Mouse (Mus musculus) stomach, embryonic 15.5 days (tissue): ENCODE results near the gene Il23r. TPM values are rescaled to one million over a fixed set of nuclear protein-coding genes. Genes with fewer than 3 reads are reported as not detected.

ENCODE experiments used
- ATAC-seq: fragments of 200-750 bp; cut with Nextera tagmentation; 2 replicates; pipeline ENCODE4 v1.8.0; 2017; ENCODE audit warnings: low read depth, moderate number of reproducible peaks, moderate TSS enrichment; ENCODE audit not compliant: insufficient read depth, low FRiP score
- H3K27ac ChIP-seq: fragments of 300-500 bp; sonication (generic); 2 replicates; pipeline ENCODE4 v1.5.1; 2015; ENCODE audit warnings: mild to moderate bottlenecking, inconsistent platforms
- H3K27me3 ChIP-seq: fragments of 300-500 bp; sonication (generic); replicated peaks from 2 replicates; pipeline ENCODE4 v1.6.1; 2015; ENCODE audit warnings: inconsistent platforms
- H3K36me3 ChIP-seq: fragments of 300-500 bp; sonication (generic); 2 replicates; pipeline ENCODE4 v1.6.1; 2015; ENCODE audit warnings: inconsistent platforms
- H3K4me1 ChIP-seq: fragments of 300-500 bp; sonication (generic); 2 replicates; pipeline ENCODE4 v1.6.1; 2015; ENCODE audit warnings: inconsistent platforms
- H3K4me2 ChIP-seq: fragments of 300-500 bp; sonication (generic); 2 replicates; pipeline ENCODE4 v1.6.1; 2015; ENCODE audit warnings: mild to moderate bottlenecking, inconsistent platforms
- H3K4me3 ChIP-seq: fragments of 300-500 bp; sonication (generic); replicated peaks from 2 replicates; pipeline ENCODE4 v1.5.1; 2015; ENCODE audit warnings: inconsistent platforms
- H3K9ac ChIP-seq: fragments of 300-500 bp; sonication (generic); 2 replicates; pipeline ENCODE4 v1.6.1; 2015; ENCODE audit warnings: inconsistent platforms
- H3K9me3 ChIP-seq: fragments of 300-500 bp; sonication (generic); 2 replicates; pipeline ENCODE4 v1.6.1; 2016; ENCODE audit warnings: inconsistent platforms
- WGBS: fragments of 180-500 bp; shearing (Covaris S2); methylation state at CpG from one replicate; pipeline ENCODE4 v1.1.7; 2015; 5-methylcytosine and 5-hydroxymethylcytosine counted together
- polyA plus RNA-seq: library from polyadenylated mRNA; unstranded; fragments of >200 nt; fragmentation: Nextera tagmentation; extraction: Ambion mirVana; gene quantifications from 2 replicates; pipeline ENCODE4 v1.2.1, GENCODE M21; 2015

Gene Il23r
- polyA plus RNA-seq, 1 experiment from 2014 or later = 0.17 TPM

- no peaks in the 10 kb centered on the region for H3K9me3 ChIP-seq
- H3K4me3 ChIP-seq = no peak overlapping the region
- no peaks in the 10 kb centered on the region for H3K27me3 ChIP-seq
- no peak overlapping the region for H3K4me2 ChIP-seq
- ATAC-seq = no peak
- no peak overlapping the region for H3K27ac ChIP-seq
- H3K36me3 ChIP-seq = no peaks in the 10 kb centered on the region
- H3K9ac ChIP-seq = no peak overlapping the region
- no peaks in the 10 kb centered on the region for H3K4me1 ChIP-seq
- WGBS = 76% methylated on average over 3 of the region's 3 CpGs
Measured at GRCm38 (mm10) chr6:67416557-67416956, 75.1 kb downstream of the Il23r start.

GRCm38 (mm10) chr6:67415276-67415675, 76.4 kb downstream of the Il23r start:
- Histone ChIP-seq H3K9me3 (no peaks in the 10 kb centered on the region), H3K36me3 (no peaks in the 10 kb centered on the region), H3K4me2 (no peak overlapping the region), H3K4me1 (no peaks in the 10 kb centered on the region), H3K27ac (no peak overlapping the region), H3K4me3 (no peak overlapping the region), H3K27me3 (no peaks in the 10 kb centered on the region), H3K9ac (no peak overlapping the region)
- ATAC-seq = no peak
- WGBS = 86% methylated on average over 5 of the region's 5 CpGs

GRCm38 (mm10) chr6:67413378-67413777, 78.3 kb downstream of the Il23r start:
- H3K36me3 ChIP-seq = no peaks in the 10 kb centered on the region
- H3K27ac ChIP-seq = no peak overlapping the region
- no peaks in the 10 kb centered on the region for H3K4me1 ChIP-seq
- H3K4me2 ChIP-seq = no peak overlapping the region
- no peak overlapping the region for H3K9ac ChIP-seq
- H3K4me3 ChIP-seq = no peak overlapping the region
- no peak for ATAC-seq
- 79% methylated on average over 2 of the region's 2 CpGs for WGBS
- H3K27me3 ChIP-seq = no peaks in the 10 kb centered on the region
- H3K9me3 ChIP-seq = no peaks in the 10 kb centered on the region

GRCm38 (mm10) chr6:67405281-67405682, 86.4 kb downstream of the Il23r start:
- WGBS = 80% methylated on average over 3 of the region's 3 CpGs
- Histone ChIP-seq H3K36me3 (no peaks in the 10 kb centered on the region), H3K27me3 (no peaks in the 10 kb centered on the region), H3K27ac (no peak overlapping the region), H3K4me3 (no peak overlapping the region), H3K9ac (no peak overlapping the region), H3K4me2 (no peak overlapping the region), H3K9me3 (no peaks in the 10 kb centered on the region), H3K4me1 (no peaks in the 10 kb centered on the region)
- ATAC-seq = no peak

- H3K9ac ChIP-seq = no peak overlapping the region
- ATAC-seq = no peak
- no peaks in the 10 kb centered on the region for H3K36me3 ChIP-seq
- H3K4me2 ChIP-seq = no peak overlapping the region
- no peaks in the 10 kb centered on the region for H3K9me3 ChIP-seq
- no peaks in the 10 kb centered on the region for H3K4me1 ChIP-seq
- no peak overlapping the region for H3K4me3 ChIP-seq
- H3K27me3 ChIP-seq = no peaks in the 10 kb centered on the region
- 73% methylated on average over 5 of the region's 5 CpGs for WGBS
- no peak overlapping the region for H3K27ac ChIP-seq
Measured at GRCm38 (mm10) chr6:67399551-67399950, 92.1 kb downstream of the Il23r start.

GRCm38 (mm10) chr6:67375982-67376391, 115.7 kb downstream of the Il23r start, which contains the start of gene Il12rb2:
Gene Il12rb2 (minus strand): TSS chr6:67376188.
- H3K4me2 ChIP-seq = peak within 1 kb of the TSS; percentile 45

More at GRCm38 (mm10) chr6:67375982-67376391, 115.7 kb downstream of the Il23r start, which contains the start of gene Il12rb2:
- no peaks in the 10 kb centered on the region; the same call in 1 of the 2 replicates for H3K4me1 ChIP-seq
- WGBS = 1% methylated on average over 26 of the region's 26 CpGs
- no peaks in the 10 kb centered on the region for H3K9me3 ChIP-seq
- peaks cover 8% of the 10 kb centered on the region for H3K27me3 ChIP-seq
- H3K36me3 ChIP-seq = no peaks in the 10 kb centered on the region
- no peak within 1 kb of the TSS for H3K27ac ChIP-seq
- ATAC-seq = no peak
- H3K9ac ChIP-seq = no peak within 1 kb of the TSS
- H3K4me3 ChIP-seq = peak within 1 kb of the TSS; percentile 25

Other genes with a start within 250 kb of the Il23r start
- 0.09 and 0.18 TPM in 2 replicates for gene Il12rb2, start 115.7 kb downstream of the Il23r start, polyA plus RNA-seq
- gene Tacstd2, start 43.9 kb upstream of the Il23r start, polyA plus RNA-seq = 63.6 and 94.7 TPM in 2 replicates